Mouse (Mus musculus): ENCODE results near the gene Deup1.

Deup1 gene

DNA sequence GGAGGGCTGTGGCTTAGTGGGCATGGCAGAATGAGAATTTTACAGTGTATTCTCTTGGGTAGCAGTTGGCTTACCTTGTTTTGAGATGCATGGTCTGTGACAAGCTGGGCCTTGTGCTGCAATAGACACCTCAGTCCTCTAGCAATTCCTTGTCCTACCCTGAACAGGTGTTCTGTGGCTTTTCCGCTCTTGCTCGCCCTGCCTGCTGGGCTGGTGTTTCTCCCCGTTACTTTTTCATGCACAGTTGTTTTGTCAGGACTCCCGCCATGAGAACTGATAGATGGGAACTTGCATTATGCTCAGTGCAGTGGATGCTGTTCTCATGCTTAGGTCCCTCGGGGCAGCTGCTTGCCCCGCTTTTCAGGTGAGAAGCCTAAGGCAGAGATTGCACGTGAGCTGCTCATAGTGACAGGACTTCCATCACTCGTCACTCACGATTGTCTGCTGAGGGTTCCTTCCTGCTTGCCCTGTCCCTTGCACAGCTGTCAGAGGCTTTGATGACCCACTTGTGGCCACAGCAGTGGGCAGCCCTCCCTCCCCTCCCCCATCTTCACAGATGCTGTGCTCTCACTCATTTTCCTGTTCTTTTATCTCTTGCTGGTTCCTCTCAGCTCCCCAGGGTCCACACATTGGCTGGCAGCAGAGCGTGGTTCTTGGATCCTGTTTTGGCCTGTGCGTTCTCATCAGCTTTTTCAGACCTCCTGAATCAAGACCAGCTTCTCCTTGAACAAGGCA is 94.2 kb downstream of the Deup1 start:
- DNase-seq (ENCODE audit: low read depth, low spot score): peak; percentile 81

DNA sequence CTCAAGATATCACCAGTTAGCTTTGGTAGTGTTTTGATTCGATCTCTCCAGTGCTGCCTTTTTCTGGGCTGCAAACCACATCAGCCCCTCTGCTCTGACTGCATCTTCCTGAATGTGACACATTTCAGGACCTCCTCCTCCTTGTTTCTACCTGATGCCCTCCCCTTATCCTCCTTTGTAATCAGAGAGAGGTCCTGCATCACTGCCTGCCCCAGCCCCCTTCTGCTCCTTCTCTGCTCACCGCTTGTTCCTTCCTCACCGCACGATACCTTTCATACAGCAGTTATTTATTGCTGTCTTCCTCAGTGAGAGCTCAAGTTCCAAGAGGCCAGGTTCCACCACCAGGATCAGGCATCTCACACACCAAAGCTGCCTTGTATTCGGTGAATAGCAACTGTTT is 96.5 kb downstream of the Deup1 start:
- DNase-seq (ENCODE audit: low read depth, low spot score): no peak

DNA sequence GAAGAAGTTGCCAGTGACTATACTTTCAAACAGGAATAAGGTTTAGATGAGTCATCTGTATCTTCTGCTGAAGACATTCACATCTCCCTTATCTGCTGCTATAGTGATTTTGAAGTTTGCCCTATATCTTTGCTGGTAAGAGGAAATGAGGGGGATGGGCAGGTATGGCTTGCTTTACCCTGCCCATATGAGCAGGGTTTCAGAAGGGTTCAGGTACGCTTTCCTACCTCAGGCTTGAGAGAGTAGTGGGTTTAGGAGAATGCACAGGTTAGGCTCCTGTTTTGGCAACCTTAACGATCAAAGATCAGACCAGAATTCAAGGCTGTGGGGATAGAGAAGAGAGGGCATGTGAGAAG is 97.8 kb downstream of the Deup1 start:
- DNase-seq (ENCODE audit: low read depth, low spot score): no peak

DNA sequence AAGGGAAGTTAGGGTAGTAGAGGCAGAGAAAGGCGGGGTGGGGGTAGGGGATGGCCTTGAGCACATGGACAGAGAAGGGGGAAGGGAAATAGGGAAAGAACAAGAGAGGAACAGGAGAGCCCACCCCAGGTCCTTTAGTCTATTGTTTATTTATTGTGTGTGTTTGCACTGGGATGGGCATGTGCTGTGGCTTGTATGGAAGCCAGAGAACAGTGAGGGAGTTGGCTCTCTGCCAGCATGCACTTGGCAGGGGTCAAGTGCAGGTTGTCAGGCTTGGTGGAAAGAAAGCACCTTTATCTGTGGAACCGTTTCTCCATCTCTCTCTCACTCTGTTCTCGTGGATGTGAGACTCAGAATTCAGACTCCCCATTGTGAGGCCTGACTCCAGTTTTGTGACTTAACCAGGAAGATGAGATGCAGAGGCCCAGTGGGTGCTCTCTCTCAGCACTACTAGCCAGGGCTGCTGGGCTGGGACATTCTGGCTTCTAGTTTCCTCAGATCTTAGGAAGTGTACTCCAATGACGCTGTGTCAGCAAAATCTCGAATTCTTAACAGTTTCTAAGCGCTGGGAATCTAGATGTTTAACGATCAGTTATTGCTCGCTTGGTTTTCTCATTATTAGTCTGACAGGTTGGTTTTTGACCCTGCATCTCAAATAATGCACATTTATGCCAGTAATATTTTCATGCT is 98.3 kb downstream of the Deup1 start:
- no peak for DNase-seq (ENCODE audit: low read depth, low spot score)

DNA sequence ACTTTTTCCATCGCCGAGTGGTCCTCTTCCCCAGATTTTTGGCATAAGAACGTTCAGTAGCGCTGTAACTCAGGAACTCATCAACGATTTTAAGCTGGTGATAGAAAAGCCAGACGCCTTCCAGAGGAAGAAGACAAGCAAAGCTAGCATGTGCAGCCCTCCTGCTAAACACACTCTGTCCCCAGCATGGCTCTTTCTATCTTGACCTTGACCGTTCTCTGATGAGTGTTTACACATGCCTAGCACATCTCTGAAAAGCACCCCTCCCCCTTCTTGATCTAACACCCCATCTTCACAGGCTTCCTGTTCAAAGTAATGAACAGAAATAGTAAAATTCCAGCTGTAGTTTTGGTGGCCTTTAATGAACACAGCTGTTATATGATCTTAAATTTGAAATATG is 99.4 kb downstream of the Deup1 start:
- no peak for DNase-seq (ENCODE audit: low read depth, low spot score)

DNA sequence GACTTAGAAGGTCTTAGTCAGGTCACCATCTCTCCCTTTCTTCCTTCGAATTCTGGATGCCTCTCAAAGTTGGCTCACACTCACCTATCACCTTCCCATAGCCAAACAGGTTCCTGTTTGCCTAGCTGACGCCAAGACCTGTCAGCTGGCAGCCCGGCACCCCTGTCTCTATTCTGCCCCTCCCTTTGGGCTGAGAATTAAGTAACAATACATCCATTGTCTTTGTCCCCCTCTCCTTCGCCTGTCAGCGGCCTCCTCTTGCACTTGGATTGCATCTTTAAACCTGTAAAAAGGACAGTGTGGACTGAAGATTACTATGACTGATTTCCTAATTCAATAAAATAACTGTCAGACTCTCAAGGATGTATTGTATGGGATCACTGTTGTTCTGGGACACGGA is 99.9 kb downstream of the Deup1 start:
- no peak for DNase-seq (ENCODE audit: low read depth, low spot score)

DNA sequence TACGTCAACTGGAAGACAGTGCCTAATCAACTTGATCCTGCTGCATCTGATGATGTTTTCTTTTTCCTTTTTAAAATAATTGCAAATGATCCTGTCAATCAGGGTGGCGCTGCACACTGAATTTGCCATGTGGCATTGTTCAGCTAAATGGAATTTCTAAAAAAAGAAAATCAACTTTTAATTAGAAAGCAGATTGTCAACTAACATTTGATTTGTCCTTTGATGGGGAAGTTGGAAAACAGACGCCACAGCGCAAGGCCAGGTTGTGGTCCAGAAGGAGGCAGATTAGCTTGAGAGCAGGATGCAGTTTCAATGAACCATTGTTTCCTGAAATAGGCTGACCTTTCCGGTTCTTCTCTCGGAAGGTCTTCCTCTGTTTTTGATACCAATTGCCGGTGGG is 101.2 kb downstream of the Deup1 start:
- no peak for DNase-seq (ENCODE audit: low read depth, low spot score)

DNA sequence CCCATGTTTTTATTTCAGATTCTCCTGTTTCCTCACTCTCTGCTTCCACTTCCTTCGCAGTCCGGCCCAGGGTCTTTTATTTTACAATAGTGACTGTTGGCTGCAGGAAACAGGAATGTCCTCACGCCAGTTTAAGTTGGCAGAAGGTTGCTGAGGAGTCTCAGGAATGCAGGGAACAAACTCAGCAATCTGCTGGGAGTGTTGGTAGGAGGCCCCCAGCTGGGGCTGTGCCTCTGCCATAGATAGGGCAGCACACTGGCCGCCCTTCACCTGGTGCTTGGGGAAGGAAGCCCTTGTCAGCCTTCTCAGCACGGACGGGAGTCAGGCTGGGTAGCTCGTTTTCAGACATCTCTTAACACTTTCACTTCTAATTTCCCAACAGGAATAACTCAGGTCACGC is 102.5 kb downstream of the Deup1 start:
- no peak for DNase-seq (ENCODE audit: low read depth, low spot score)

DNA sequence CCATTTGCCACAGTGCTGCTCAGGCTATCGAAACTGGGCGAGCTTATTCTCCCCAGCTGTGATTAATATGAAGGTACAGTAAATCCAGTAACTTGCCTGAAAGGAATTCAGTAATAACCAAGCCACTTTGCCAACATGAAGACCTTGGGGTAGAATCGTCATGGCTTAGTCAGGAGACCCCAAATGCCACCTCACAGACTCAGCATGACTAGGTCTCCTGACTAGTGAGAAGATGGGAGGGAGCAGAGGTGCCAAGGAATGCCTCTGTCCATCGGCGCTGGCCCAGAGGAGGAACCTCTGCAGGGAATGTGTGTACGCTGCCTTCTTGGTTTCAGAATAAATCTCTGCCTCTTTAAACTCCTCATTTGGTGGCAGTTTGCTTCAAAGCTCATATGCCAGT is 104.1 kb downstream of the Deup1 start:
- DNase-seq (ENCODE audit: low read depth, low spot score): no peak

DNA sequence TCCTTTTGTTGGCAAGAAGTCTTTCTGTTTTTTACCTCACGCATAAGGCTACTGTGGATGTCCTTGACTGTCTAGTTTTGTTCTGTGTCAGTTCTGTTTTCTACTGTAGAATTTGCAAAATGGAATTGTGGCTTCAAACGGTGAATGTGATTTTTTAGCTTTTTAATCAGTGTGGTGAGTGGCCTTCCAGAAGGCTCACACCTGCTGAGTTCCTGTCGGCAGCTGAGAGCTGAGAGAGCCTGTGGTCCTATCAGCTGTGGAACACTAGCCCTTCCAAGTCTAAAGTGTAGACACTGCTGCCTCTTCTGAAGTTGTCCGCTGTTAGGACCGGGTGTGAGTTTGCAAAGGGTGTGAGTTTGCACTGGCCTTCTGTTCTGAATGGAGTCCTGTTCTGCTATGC is 104.8 kb downstream of the Deup1 start:
- DNase-seq (ENCODE audit: low read depth, low spot score): peak; percentile 65

DNA sequence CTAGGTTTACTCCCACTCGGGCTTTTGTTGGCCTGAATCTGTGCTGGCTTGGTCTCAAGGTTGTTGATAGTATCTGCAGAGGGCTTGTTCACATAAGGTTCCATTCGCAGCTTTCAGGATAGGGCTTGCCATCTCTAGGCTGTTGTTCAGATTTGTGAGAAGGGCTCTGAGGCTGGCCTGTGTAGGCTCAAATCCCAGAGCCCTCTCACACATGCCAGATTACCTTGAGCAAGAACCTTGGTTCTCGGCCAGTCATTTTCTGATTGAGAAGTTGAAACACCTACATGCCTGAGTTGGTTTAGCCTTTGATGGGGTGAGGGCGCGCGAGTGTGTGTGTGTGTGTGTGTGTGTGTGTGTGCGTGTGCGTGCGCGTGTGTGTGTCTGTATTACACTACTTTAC is 105.4 kb downstream of the Deup1 start:
- DNase-seq (ENCODE audit: low read depth, low spot score): peak; percentile 43

DNA sequence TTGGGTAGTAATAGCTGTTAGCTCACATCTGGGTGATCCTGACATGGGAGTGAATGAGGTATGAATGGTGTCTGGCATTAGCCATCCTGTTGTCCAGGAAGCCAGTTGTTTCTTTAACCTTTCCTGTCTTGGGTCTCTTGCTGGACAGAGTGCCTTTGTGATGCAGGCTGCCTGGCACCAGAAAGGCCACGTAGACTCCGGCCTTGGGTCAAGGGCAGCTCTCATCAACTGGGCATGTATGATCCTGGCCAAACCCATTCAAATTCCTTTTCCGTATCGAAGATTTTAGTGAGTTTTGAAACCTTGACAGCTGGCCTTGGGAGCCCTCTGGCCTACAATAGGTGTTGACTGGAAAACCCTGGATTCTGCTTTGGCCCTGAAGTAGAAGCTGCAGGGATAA is 109.8 kb downstream of the Deup1 start:
- no peak for DNase-seq (ENCODE audit: low read depth, low spot score)

DNA sequence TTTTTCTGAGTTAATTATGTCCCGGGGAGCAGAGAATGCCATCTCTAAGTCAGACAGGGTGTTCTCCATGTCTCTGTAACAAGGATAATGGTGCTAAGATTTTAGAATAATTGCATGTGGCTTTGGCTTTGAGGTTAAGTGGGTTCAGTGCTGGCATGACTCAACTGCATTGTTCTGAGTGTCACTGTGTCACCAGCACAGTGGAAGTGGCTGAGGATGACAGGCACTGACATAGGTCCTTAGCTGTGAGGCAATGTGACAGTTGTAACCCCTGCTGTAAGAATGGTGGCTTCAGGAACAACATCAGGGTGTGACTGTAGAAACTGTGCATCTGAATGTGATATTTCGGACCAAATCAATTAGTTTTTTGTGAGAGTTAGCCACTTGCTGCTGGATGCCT is 111.7 kb downstream of the Deup1 start:
- no peak for DNase-seq (ENCODE audit: low read depth, low spot score)

DNA sequence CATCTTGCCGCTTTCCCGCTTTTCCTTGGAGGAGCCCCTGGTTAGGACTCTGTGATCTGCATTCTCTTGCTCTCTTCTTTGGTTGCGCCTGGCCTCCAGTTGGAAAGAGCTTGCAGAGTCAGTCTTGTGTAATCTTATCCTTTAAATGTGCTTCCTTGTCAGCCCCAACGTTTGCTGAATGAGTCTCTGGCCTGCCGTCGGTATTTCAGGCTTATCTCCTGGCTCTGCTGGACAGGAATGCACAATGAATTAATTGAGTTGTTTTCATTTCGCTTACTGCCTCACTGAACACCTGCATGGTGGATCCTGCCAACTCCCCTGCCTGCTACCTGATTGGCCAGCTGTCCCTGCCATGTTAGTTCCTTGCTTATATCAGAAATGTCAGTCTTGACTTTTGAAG is 114.8 kb downstream of the Deup1 start:
- no peak for DNase-seq (ENCODE audit: low read depth, low spot score)

DNA sequence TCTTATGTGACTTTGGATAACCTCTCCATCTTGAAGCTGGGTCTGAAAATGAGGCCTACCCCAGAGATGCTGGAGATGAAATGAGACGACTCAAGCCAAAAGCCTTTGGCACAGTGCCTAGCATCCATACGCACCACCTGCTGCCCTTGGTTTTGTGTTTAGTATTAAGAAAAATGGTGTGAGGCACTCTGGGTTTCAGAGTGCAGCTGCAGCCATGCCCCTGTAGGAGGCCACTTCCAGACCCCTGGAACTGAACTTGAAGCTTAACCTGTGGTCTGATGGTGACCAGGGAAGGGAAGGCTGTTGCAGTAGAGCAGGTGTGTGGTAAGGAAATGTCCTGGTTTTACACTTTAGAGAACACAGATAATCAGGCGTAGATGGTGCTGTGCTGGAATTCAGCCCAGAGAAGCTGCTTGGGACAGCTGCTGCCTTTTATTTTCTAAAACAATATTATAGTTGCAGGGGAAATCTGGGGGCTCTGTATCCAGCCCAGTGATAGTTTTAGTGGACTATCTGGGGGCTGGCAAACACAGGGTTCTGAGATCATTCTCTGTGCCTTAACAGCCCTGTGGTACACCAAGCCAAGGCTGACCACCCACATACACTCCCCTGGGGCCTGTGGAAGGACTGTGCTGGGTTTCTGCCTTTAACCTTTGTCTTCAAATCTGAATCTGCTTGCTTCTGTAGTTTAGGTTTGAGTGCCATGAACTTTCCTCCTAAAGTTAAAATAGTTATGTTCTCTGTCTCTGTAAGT is 117.0 kb downstream of the Deup1 start:
- no peak for DNase-seq (ENCODE audit: low read depth, low spot score)

Measured in A20 (cell line).